Mouse (Mus musculus): ENCODE measurements at regions not wholly inside any gene's neighbourhood (a gene's known extent, or its start where the extent isn't known, plus 50 kb on each side); places are given as distances from the start of the nearest gene placed in this dataset.

DNA sequence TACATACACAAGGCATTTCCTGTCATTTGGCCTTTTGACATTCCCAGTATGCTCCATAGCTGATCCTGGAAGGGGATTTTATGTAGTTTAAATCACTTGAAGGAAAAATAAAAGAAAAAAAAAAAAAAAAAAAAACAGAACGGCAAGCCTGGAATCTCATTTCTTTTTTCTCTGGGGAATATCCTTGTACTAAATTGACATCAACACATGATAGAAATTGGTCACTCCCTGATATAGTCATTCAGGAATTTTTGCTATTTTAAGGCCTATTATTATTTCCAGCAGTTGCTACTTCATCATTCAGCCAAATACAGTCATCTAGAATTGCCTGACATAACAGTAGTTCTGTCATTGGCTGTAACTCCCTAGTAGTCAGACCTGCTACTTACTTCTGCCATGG lies 538.8 kb upstream of the Zeb2 start:
- 69% methylated on average over 1 of the region's 1 CpGs for WGBS
- H3K27ac ChIP-seq (ENCODE audit: insufficient read depth, low read length) = no peak overlapping the region
- TF ChIP-seq CTCF (IDR thresholded peaks at IDR 0.05; ENCODE audit: borderline replicate concordance, insufficient read depth, low read depth, low read length) (no peak), POLR2A (IDR thresholded peaks at IDR 0.05; ENCODE audit: borderline replicate concordance, insufficient read depth, low read length) (no peak)

DNA sequence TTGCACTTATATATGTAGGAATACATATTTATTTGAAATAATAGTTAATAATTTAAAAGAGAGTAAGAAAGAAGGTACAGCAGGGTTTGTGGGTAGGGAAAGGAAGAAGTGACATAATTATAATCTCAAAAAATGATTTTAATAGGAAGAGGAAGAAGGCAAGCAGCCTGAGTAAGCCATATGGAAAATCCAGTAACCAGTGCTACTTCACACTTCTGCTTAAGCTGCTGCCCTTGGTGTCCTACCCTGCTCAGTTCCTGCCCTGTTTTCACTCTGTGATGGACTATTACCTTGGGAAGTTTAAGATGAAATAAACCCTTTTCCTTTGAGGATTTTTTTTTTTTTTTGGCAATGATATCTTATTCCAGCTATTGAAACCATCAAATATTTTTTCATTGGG lies 537.5 kb upstream of the Zeb2 start:
- no peak for TF ChIP-seq POLR2A (IDR thresholded peaks at IDR 0.05; ENCODE audit: borderline replicate concordance, insufficient read depth, low read length)
- TF ChIP-seq CTCF (IDR thresholded peaks at IDR 0.05; ENCODE audit: borderline replicate concordance, insufficient read depth, low read depth, low read length) = no peak
- no peak overlapping the region for H3K27ac ChIP-seq (ENCODE audit: insufficient read depth, low read length)
- H3K4me3 ChIP-seq (replicated peaks; ENCODE audit: insufficient read depth, low read depth, low read length) = no peak overlapping the region
- no peak for DNase-seq
- no peaks in the 10 kb centered on the region for H3K4me1 ChIP-seq (ENCODE audit: control insufficient read depth, insufficient read depth, low read length)
- H3K27me3 ChIP-seq (ENCODE audit: control insufficient read depth, insufficient read depth, low read length) = no peaks in the 10 kb centered on the region

More for the DNA sequence above, 538.8 kb upstream of the Zeb2 start:
- Histone ChIP-seq H3K4me3 (replicated peaks; ENCODE audit: insufficient read depth, low read depth, low read length) (no peak overlapping the region), H3K4me1 (ENCODE audit: control insufficient read depth, insufficient read depth, low read length) (no peaks in the 10 kb centered on the region), H3K27me3 (ENCODE audit: control insufficient read depth, insufficient read depth, low read length) (no peaks in the 10 kb centered on the region)
- no peak for DNase-seq

DNA sequence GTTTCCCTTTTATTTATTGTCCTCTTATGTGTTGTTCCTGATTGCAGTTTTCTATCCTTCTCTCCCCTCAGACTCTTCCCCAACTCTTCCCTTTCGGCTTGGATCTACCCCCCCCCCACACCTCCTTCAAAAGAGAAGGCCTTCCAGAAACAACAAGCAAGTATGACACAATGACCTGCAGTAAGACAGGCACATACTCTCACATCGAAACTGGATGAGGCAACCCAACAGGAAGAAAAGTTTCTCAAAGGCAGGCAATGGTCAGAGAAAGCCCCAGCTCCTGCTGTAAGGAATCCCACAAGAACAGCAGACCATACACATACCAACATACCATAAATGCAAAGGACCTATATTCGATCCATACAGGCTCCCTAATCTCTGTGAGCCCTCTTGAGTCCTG lies 535.8 kb upstream of the Zeb2 start:
- H3K27ac ChIP-seq (ENCODE audit: insufficient read depth, low read length) = no peak overlapping the region
- H3K4me1 ChIP-seq (ENCODE audit: control insufficient read depth, insufficient read depth, low read length) = no peaks in the 10 kb centered on the region
- TF ChIP-seq CTCF (IDR thresholded peaks at IDR 0.05; ENCODE audit: borderline replicate concordance, insufficient read depth, low read depth, low read length) = no peak
- TF ChIP-seq POLR2A (IDR thresholded peaks at IDR 0.05; ENCODE audit: borderline replicate concordance, insufficient read depth, low read length) = no peak
- H3K4me3 ChIP-seq (replicated peaks; ENCODE audit: insufficient read depth, low read depth, low read length) = no peak overlapping the region
- no peaks in the 10 kb centered on the region for H3K27me3 ChIP-seq (ENCODE audit: control insufficient read depth, insufficient read depth, low read length)
- 85% methylated on average over 3 of the region's 3 CpGs for WGBS
- no peak for DNase-seq

DNA sequence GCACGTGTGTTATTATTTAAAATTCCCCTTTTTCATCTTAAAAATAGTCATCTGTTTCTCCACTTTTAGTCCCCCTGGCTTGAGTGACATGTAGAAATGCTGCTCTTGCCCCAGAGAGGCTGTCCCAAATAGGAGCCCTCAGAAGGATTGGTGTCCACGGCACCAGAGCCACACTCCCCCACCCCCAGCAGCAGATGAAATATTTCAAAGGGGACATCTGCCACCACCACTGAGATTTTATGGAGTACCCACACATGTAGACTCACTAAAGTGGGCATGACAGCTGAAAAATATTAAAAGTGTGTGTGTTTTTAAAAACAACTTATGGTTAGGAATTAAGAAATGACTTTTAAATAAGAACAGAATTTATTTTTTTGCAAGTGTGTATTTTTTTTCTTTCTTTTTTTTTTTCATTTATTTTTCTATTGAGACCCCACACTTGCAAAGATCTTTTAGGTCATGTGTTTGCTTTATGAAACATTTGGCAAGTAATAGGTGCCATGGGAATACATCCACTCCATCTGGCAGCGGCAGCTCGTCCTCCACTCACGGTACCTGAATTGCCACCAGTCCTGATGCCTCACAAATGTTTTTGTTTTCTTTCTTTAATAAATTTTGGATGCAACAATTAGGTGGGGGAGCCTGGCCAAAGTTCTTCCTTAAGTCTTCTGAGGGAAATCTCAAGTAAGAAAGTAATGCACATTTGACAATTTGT lies 533.2 kb upstream of the Zeb2 start:
- no peaks in the 10 kb centered on the region for H3K4me1 ChIP-seq (ENCODE audit: control insufficient read depth, insufficient read depth, low read length)
- no peak overlapping the region for H3K27ac ChIP-seq (ENCODE audit: insufficient read depth, low read length)
- WGBS = 35% methylated on average over 5 of the region's 5 CpGs
- H3K27me3 ChIP-seq (ENCODE audit: control insufficient read depth, insufficient read depth, low read length) = no peaks in the 10 kb centered on the region
- TF ChIP-seq CTCF (IDR thresholded peaks at IDR 0.05; ENCODE audit: borderline replicate concordance, insufficient read depth, low read depth, low read length) = no peak
- TF ChIP-seq POLR2A (IDR thresholded peaks at IDR 0.05; ENCODE audit: borderline replicate concordance, insufficient read depth, low read length) = no peak
- no peak for DNase-seq
- no peak overlapping the region for H3K4me3 ChIP-seq (replicated peaks; ENCODE audit: insufficient read depth, low read depth, low read length)

DNA sequence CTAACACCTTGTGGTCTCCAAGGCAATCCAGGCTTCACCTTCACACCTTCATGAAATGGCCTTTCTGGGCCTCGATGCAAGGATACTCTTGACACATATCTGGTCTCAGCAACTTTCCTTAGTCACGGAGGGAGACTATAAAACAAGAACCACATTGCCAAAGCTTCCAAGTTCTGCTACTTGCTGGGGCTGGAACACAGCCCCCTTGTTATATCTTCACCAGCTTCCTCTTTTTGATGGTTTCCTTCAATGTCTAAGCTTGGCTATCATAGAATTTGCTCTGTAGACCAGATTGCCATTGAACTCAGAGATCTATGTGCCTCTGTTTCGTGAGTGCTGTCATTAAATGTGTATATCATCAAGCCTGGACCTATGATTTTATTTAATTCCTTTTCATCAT lies 530.7 kb upstream of the Zeb2 start:
- WGBS = 94% methylated on average over 3 of the region's 3 CpGs

DNA sequence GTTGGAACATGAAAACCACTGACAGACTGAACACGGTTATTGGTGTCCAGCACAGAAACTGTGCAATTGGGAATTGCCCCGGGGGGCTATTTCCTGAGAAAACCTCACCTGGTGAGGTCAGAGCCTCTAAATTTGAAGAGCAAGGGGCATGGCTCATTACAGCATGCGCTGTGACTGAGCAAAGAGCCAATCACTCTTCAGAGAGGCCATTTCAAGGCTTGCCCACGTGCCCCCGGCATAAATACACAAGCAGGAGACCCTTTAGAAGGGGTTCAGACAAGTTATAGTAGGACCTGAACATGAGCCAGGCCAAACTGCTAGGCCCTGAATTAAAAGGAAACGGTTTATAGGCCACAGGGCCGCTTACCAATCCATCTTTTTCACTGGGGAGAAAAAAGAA lies 512.9 kb upstream of the Zeb2 start:
- no peaks in the 10 kb centered on the region for H3K27me3 ChIP-seq (ENCODE audit: control insufficient read depth, insufficient read depth, low read length)
- no peak for TF ChIP-seq POLR2A (IDR thresholded peaks at IDR 0.05; ENCODE audit: borderline replicate concordance, insufficient read depth, low read length)
- no peak for TF ChIP-seq CTCF (IDR thresholded peaks at IDR 0.05; ENCODE audit: borderline replicate concordance, insufficient read depth, low read depth, low read length)
- no peak overlapping the region for H3K4me3 ChIP-seq (replicated peaks; ENCODE audit: insufficient read depth, low read depth, low read length)
- no peak overlapping the region for H3K27ac ChIP-seq (ENCODE audit: insufficient read depth, low read length)
- DNase-seq = no peak
- 42% methylated on average over 7 of the region's 7 CpGs for WGBS
- H3K4me1 ChIP-seq (ENCODE audit: control insufficient read depth, insufficient read depth, low read length) = no peaks in the 10 kb centered on the region

More for the DNA sequence above, 530.7 kb upstream of the Zeb2 start:
- Histone ChIP-seq H3K27me3 (ENCODE audit: control insufficient read depth, insufficient read depth, low read length) (no peaks in the 10 kb centered on the region), H3K27ac (ENCODE audit: insufficient read depth, low read length) (no peak overlapping the region), H3K4me1 (ENCODE audit: control insufficient read depth, insufficient read depth, low read length) (no peaks in the 10 kb centered on the region), H3K4me3 (replicated peaks; ENCODE audit: insufficient read depth, low read depth, low read length) (no peak overlapping the region)
- no peak for TF ChIP-seq POLR2A (IDR thresholded peaks at IDR 0.05; ENCODE audit: borderline replicate concordance, insufficient read depth, low read length)
- no peak for TF ChIP-seq CTCF (IDR thresholded peaks at IDR 0.05; ENCODE audit: borderline replicate concordance, insufficient read depth, low read depth, low read length)
- no peak for DNase-seq

DNA sequence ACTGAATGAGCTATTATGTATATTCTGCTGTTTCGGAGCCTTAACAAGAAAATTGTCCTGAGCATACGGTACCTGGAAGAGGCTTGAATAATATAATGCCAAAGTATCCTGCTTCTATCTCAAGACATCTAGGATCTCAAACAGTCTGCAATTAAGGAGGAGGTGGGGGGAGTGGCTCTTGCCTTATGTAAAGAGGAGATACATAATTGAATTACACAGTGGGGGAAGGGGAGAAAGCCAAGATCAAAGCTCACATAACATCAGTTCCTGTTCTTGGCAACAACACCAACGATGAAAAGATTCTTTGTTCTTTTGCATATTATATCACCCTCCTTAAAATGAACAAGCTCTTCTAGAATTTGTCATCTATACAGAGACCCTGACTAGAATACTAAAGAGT lies 512.4 kb upstream of the Zeb2 start:
- DNase-seq = no peak
- TF ChIP-seq POLR2A (IDR thresholded peaks at IDR 0.05; ENCODE audit: borderline replicate concordance, insufficient read depth, low read length) (no peak), CTCF (IDR thresholded peaks at IDR 0.05; ENCODE audit: borderline replicate concordance, insufficient read depth, low read depth, low read length) (no peak)
- Histone ChIP-seq H3K4me1 (ENCODE audit: control insufficient read depth, insufficient read depth, low read length) (no peaks in the 10 kb centered on the region), H3K27ac (ENCODE audit: insufficient read depth, low read length) (no peak overlapping the region), H3K4me3 (replicated peaks; ENCODE audit: insufficient read depth, low read depth, low read length) (no peak overlapping the region), H3K27me3 (ENCODE audit: control insufficient read depth, insufficient read depth, low read length) (no peaks in the 10 kb centered on the region)
- WGBS = 52% methylated on average over 3 of the region's 3 CpGs

DNA sequence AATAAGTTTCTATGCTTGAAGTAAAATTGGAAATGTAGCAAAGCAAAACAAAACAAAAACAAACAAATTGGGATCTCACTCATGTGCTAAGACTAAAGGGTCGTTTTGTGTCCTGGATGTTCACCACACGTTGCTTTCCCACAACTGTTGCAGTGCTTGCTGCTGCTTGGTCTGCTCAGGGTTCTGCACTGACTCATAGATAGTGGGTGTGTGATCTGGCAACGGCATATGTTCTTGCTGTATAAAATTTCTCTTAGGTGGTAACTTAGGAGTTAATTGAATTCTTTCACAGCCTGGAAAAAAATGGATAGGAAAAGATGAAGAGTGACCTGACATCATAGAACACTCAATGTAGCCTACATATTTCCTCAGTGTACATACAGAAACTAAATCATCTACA lies 505.9 kb upstream of the Zeb2 start:
- Histone ChIP-seq H3K4me3 (replicated peaks; ENCODE audit: insufficient read depth, low read depth, low read length) (no peak overlapping the region), H3K4me1 (ENCODE audit: control insufficient read depth, insufficient read depth, low read length) (no peaks in the 10 kb centered on the region), H3K27ac (ENCODE audit: insufficient read depth, low read length) (no peak overlapping the region), H3K27me3 (ENCODE audit: control insufficient read depth, insufficient read depth, low read length) (no peaks in the 10 kb centered on the region)
- WGBS = 79% methylated on average over 3 of the region's 3 CpGs
- no peak for DNase-seq
- TF ChIP-seq CTCF (IDR thresholded peaks at IDR 0.05; ENCODE audit: borderline replicate concordance, insufficient read depth, low read depth, low read length) = no peak
- no peak for TF ChIP-seq POLR2A (IDR thresholded peaks at IDR 0.05; ENCODE audit: borderline replicate concordance, insufficient read depth, low read length)
